Mouse (Mus musculus) CH12.LX (cell line): ENCODE data around the gene Lbhd1. TPM values are rescaled to one million over a fixed set of nuclear protein-coding genes. Genes with fewer than 3 reads are reported as not detected.
"Not testable (repeated sequence)": the region's sequence is repeated elsewhere in the genome, so short reads cannot be mapped to it uniquely, and the experiment has no call there.

Experiments used
- DNase-seq: peaks from one replicate; pipeline ENCODE4 v3.0.0-alpha.2; 2013; ENCODE audit errors: extremely low read depth
- H3K27ac ChIP-seq: 2 replicates; pipeline ENCODE4 v1.5.1; 2012; ENCODE audit warnings: low read depth, mild to moderate bottlenecking, control low read depth, moderate library complexity; ENCODE audit not compliant: insufficient read depth
- H3K27me3 ChIP-seq: replicated peaks from 2 replicates; pipeline ENCODE3; 2012; ENCODE audit warnings: inconsistent platforms
- H3K36me3 ChIP-seq, 2 experiments: replicated peaks in 1 of 2; 2 replicates each; pipeline versions ENCODE3 to v1.6.1; 2012; ENCODE audit warnings: inconsistent platforms in 1 of 2, low read length in 1 of 2, mild to moderate bottlenecking in 1 of 2, mixed read lengths in 1 of 2, moderate library complexity in 1 of 2; ENCODE audit not compliant: control insufficient read depth in 1 of 2, insufficient read depth in 1 of 2
- H3K4me1 ChIP-seq, 2 experiments: 2 replicates each; pipeline ENCODE4 v1.6.1; 2012; ENCODE audit warnings: inconsistent platforms in 1 of 2, moderate library complexity in 1 of 2; ENCODE audit not compliant: insufficient read depth in 2 of 2, control insufficient read depth in 1 of 2
- H3K4me2 ChIP-seq: 2 replicates; pipeline ENCODE4 v1.6.1; 2012; ENCODE audit warnings: low read depth, mild to moderate bottlenecking, control low read depth; ENCODE audit not compliant: poor library complexity, insufficient read depth, severe bottlenecking
- H3K4me3 ChIP-seq, 3 experiments: fragments of 150-350 bp in 1 of 3; sonication (generic) in 1 of 3; replicated peaks in 1 of 3; 2 replicates each; pipeline versions ENCODE3 to v1.5.1; 2011 to 2012; ENCODE audit warnings: low read depth in 2 of 3, low read length in 2 of 3, mild to moderate bottlenecking in 2 of 3, moderate library complexity in 2 of 3, control low read depth in 1 of 3, improper control_type of control experiment in 1 of 3, inconsistent platforms in 1 of 3, mixed read lengths in 1 of 3; ENCODE audit not compliant: poor library complexity in 1 of 3
- H3K79me2 ChIP-seq: replicated peaks from 2 replicates; pipeline ENCODE4 v1.6.1; 2012; ENCODE audit warnings: mild to moderate bottlenecking, moderate library complexity; ENCODE audit not compliant: control insufficient read depth, poor library complexity, insufficient read depth, severe bottlenecking; ENCODE audit errors: extremely low read depth
- H3K9ac ChIP-seq: 2 replicates; pipeline ENCODE4 v1.6.1; 2012; ENCODE audit warnings: low read depth, mild to moderate bottlenecking, control low read depth, moderate library complexity; ENCODE audit not compliant: insufficient read depth
- H3K9me3 ChIP-seq: replicated peaks from 2 replicates; pipeline ENCODE3; 2012; ENCODE audit warnings: low read length, inconsistent platforms, mixed read lengths
- CHD2 ChIP-seq: IDR thresholded peaks from 2 replicates; pipeline ENCODE4 v1.6.1; 2011; ENCODE audit warnings: low read length, improper control_type of control experiment
- ELF1 ChIP-seq: IDR thresholded peaks from 2 replicates; pipeline ENCODE4 v1.6.1; 2014; ENCODE audit warnings: low read depth, mild to moderate bottlenecking, inconsistent platforms, low read length, improper control_type of control experiment
- GABPA ChIP-seq: IDR thresholded peaks from 2 replicates; pipeline ENCODE4 v1.6.1; 2012; ENCODE audit warnings: low read depth, low read length, improper control_type of control experiment, inconsistent platforms; ENCODE audit not compliant: insufficient replicate concordance
- JUN ChIP-seq: IDR thresholded peaks from 2 replicates; pipeline ENCODE4 v1.6.1; 2011; ENCODE audit warnings: low read depth, mild to moderate bottlenecking, low read length, improper control_type of control experiment, moderate library complexity; ENCODE audit not compliant: insufficient read depth
- JUND ChIP-seq: conservative IDR thresholded peaks from 2 replicates; pipeline ENCODE4 v1.6.1; 2011; ENCODE audit warnings: low read depth, low read length, improper control_type of control experiment
- MAX ChIP-seq: IDR thresholded peaks from 2 replicates; pipeline ENCODE4 v1.6.1; 2011; ENCODE audit warnings: low read length, improper control_type of control experiment
- MAZ ChIP-seq: IDR thresholded peaks from 2 replicates; pipeline ENCODE4 v1.6.1; 2012; ENCODE audit warnings: low read depth, mild to moderate bottlenecking, inconsistent platforms, low read length, improper control_type of control experiment, moderate library complexity
- MEF2A ChIP-seq: IDR thresholded peaks from 2 replicates; pipeline ENCODE4 v1.6.1; 2014; ENCODE audit warnings: low read depth, mild to moderate bottlenecking, inconsistent platforms, low read length, improper control_type of control experiment, borderline replicate concordance
- MXI1 ChIP-seq: IDR thresholded peaks from 2 replicates; pipeline ENCODE4 v1.6.1; 2011; ENCODE audit warnings: mild to moderate bottlenecking, low read depth, low read length, improper control_type of control experiment
- MYC ChIP-seq: IDR thresholded peaks from 2 replicates; pipeline ENCODE4 v1.6.1; 2011; ENCODE audit warnings: low read depth, mild to moderate bottlenecking, improper control_type of control experiment, low read length
- NELFE ChIP-seq: IDR thresholded peaks from 2 replicates; pipeline ENCODE4 v1.6.1; 2011; ENCODE audit warnings: low read depth, low read length, improper control_type of control experiment
- NRF1 ChIP-seq: IDR thresholded peaks from 2 replicates; pipeline ENCODE4 v1.6.1; 2014; ENCODE audit warnings: low read depth, mild to moderate bottlenecking, inconsistent platforms, low read length, improper control_type of control experiment, moderate library complexity
- PAX5 ChIP-seq: IDR thresholded peaks from 2 replicates; pipeline ENCODE4 v1.6.1; 2012; ENCODE audit warnings: low read length, inconsistent platforms, mixed read lengths
- POLR2A ChIP-seq: IDR thresholded peaks from 2 replicates; pipeline ENCODE4 v1.6.1; 2011; ENCODE audit warnings: low read depth, mild to moderate bottlenecking, improper control_type of control experiment, low read length
- RAD21 ChIP-seq: IDR thresholded peaks from 2 replicates; pipeline ENCODE4 v1.6.1; 2011; ENCODE audit warnings: low read depth, mild to moderate bottlenecking, low read length, improper control_type of control experiment, moderate library complexity
- SIN3A ChIP-seq: IDR thresholded peaks from 2 replicates; pipeline ENCODE4 v1.6.1; 2012; ENCODE audit warnings: low read length, improper control_type of control experiment, inconsistent platforms
- SMC3 ChIP-seq: IDR thresholded peaks from 2 replicates; pipeline ENCODE4 v1.6.1; 2011; ENCODE audit warnings: low read depth, low read length, improper control_type of control experiment
- TBP ChIP-seq: conservative IDR thresholded peaks from 2 replicates; pipeline ENCODE4 v1.6.1; 2011; ENCODE audit warnings: low read depth, low read length, improper control_type of control experiment
- TCF12 ChIP-seq: IDR thresholded peaks from 2 replicates; pipeline ENCODE4 v1.6.1; 2014; ENCODE audit warnings: low read depth, mild to moderate bottlenecking, inconsistent platforms, low read length, improper control_type of control experiment
- USF1 ChIP-seq: IDR thresholded peaks from 2 replicates; pipeline ENCODE4 v1.6.1; 2014; ENCODE audit warnings: low read depth, mild to moderate bottlenecking, inconsistent platforms, low read length, improper control_type of control experiment
- USF2 ChIP-seq: conservative IDR thresholded peaks from 2 replicates; pipeline ENCODE4 v1.6.1; 2011; ENCODE audit warnings: low read depth, low read length, improper control_type of control experiment
- ZKSCAN1 ChIP-seq: IDR thresholded peaks from 2 replicates; pipeline ENCODE4 v1.6.1; 2012; ENCODE audit warnings: low read depth, inconsistent platforms, low read length, improper control_type of control experiment, borderline replicate concordance
- ZMIZ1 ChIP-seq: IDR thresholded peaks from 2 replicates; pipeline ENCODE4 v1.6.1; 2012; ENCODE audit warnings: low read depth, mild to moderate bottlenecking, inconsistent platforms, low read length, improper control_type of control experiment
- ZNF384 ChIP-seq: IDR thresholded peaks from 2 replicates; pipeline ENCODE4 v1.6.1; 2012; ENCODE audit warnings: low read depth, low read length, improper control_type of control experiment, inconsistent platforms
- dilution Hi-C: fragments of 300-500 bp; cut with MboI; formaldehyde crosslinking; loops from 2 replicates; pipeline ENCODE4 v1.14.3; 2020; ENCODE audit warnings: low sequenced_read_pairs; ENCODE audit not compliant: extremely low pct_unique_long_range_greater_than_20kb, extremely low pct_ligation_motif_present
- in situ Hi-C: fragments of 300-500 bp; cut with MboI; formaldehyde crosslinking; loops from 3 replicates; pipeline ENCODE4 v1.14.3; 2019; ENCODE audit warnings: low sequenced_read_pairs, low pct_ligation_motif_present, low pct_unique_long_range_greater_than_20kb, mixed read lengths
- polyA plus RNA-seq: library from polyadenylated mRNA; unstranded; fragments of >175 nt; gene quantifications from 2 replicates; pipeline ENCODE4 v1.2.1, GENCODE M21; 2012; ENCODE audit warnings: low read depth; ENCODE audit not compliant: insufficient read length
- total RNA-seq, 2 experiments: library from RNA; depleted of rRNA; stranded (reverse); fragments of 300-350 nt in 1 of 2; fragments of >200 nt in 1 of 2; gene quantifications; 2 replicates each; pipeline ENCODE4 v1.2.3; 2012 to 2014

Lbhd1 gene
- total RNA-seq (2012; rRNA removed) = 7.5 and 14.3 TPM in 2 replicates
- 15.5 and 15.6 TPM in 2 replicates for total RNA-seq (2014; rRNA removed)
- 50.4 and 80.4 TPM in 2 replicates for polyA plus RNA-seq

GRCm38 (mm10) chr19:8883616-8884015, at the start of gene Lbhd1, which contains the start of gene Gm49403:
Gene Lbhd1 (plus strand): TSS chr19:8883732.
Gene Gm49403 (plus strand): TSS chr19:8883930.
- DNase-seq = no peak
- TF ChIP-seq SIN3A = no peak
- no peak for TF ChIP-seq POLR2A
- no peak for TF ChIP-seq ZKSCAN1
- no peak for TF ChIP-seq TCF12
- TF ChIP-seq MAX = no peak
- no peak for TF ChIP-seq TBP
- no peak for TF ChIP-seq MAZ
- no peak for TF ChIP-seq SMC3
- TF ChIP-seq CHD2 = no peak
- no peak for TF ChIP-seq ELF1
- TF ChIP-seq MEF2A = no peak
- no peak for TF ChIP-seq PAX5
- no peak for TF ChIP-seq ZNF384
- Histone ChIP-seq H3K27ac (no peak within 1 kb of the TSS), H3K4me3 (no peak within 1 kb of the TSS), H3K79me2 (peaks cover 4% of the 10 kb centered on the region; the same call in 1 of the 2 replicates), H3K4me2 (no peak within 1 kb of the TSS), H3K9me3 (no peaks in the 10 kb centered on the region), H3K36me3 (peaks cover 0 to 10% of the 10 kb centered on the region in 2 experiments), H3K9ac (no peak within 1 kb of the TSS), H3K4me1 (peaks cover 0 to 26% of the 10 kb centered on the region in 2 experiments; a peak in 3 of 4 replicates), H3K27me3 (no peaks in the 10 kb centered on the region)
- in situ Hi-C loops = no loop called here
- dilution Hi-C loops = no loop called here

- DNase-seq, H3K27me3 ChIP-seq, H3K4me3 ChIP-seq, dilution Hi-C loops, H3K9ac ChIP-seq, H3K27ac ChIP-seq, H3K9me3 ChIP-seq, H3K4me2 ChIP-seq: not testable (repeated sequence)
- H3K36me3 ChIP-seq = peaks cover 29 to 53% of the 10 kb centered on the region in 2 experiments
- H3K79me2 ChIP-seq = peaks cover 19% of the 10 kb centered on the region
- in situ Hi-C loops = loop anchor here (25.0 kb wide), 1 partner anchor 1026 kb away; no protein-coding TSS in a partner anchor
- H3K4me1 ChIP-seq = peaks cover 9 to 42% of the 10 kb centered on the region in 2 experiments
- 0 out of 2 replicates have a peak, but pooled peaks have one; percentile 0 for TF ChIP-seq ZMIZ1
Measured at GRCm38 (mm10) chr19:8836327-8836726, 47.2 kb upstream of the Lbhd1 start.

- no peaks in the 10 kb centered on the region for H3K9me3 ChIP-seq
- peak within 1 kb of the TSS; percentile 92 for H3K27ac ChIP-seq
- DNase-seq = peak; percentile 72
- peaks cover 20% of the 10 kb centered on the region for H3K79me2 ChIP-seq
- H3K4me3 ChIP-seq = peak within 1 kb of the TSS; percentile 56 to 65 (median 62)
- peak within 1 kb of the TSS; percentile 75 for H3K9ac ChIP-seq
- H3K27me3 ChIP-seq = no peaks in the 10 kb centered on the region
- H3K4me1 ChIP-seq = peaks cover 11 to 45% of the 10 kb centered on the region in 2 experiments
- in situ Hi-C loops = loop anchor here (25.0 kb wide), 1 partner anchor 1025 kb away; no protein-coding TSS in a partner anchor
- H3K4me2 ChIP-seq = peak within 1 kb of the TSS; percentile 96
- H3K36me3 ChIP-seq = peaks cover 20 to 53% of the 10 kb centered on the region in 2 experiments
- dilution Hi-C loops = no loop called here
- TF ChIP-seq RAD21 = peak; percentile 1; the same call in 1 of the 2 replicates
- TF ChIP-seq JUND = no peak
- TF ChIP-seq NELFE = peak; percentile 44; the same call in 1 of the 2 replicates
- TF ChIP-seq ZKSCAN1 = no peak
- peak; percentile 93 for TF ChIP-seq MYC
- no peak for TF ChIP-seq PAX5
- TF ChIP-seq NRF1 = peak; percentile 79
- TF ChIP-seq SMC3 = no peak
- no peak for TF ChIP-seq TBP
- TF ChIP-seq ZNF384 = no peak
- peak; percentile 55 for TF ChIP-seq MXI1
- no peak for TF ChIP-seq USF1
- no peak for TF ChIP-seq GABPA
- TF ChIP-seq USF2 = no peak
- TF ChIP-seq JUN = no peak
- no peak for TF ChIP-seq CHD2
- peak; percentile 57; the same call in 1 of the 2 replicates for TF ChIP-seq ZMIZ1
- no peak for TF ChIP-seq SIN3A
Measured at GRCm38 (mm10) chr19:8837251-8837791, 46.2 kb upstream of the Lbhd1 start, which contains the start of gene Bscl2. Gene Bscl2 (plus strand): TSS chr19:8837467.
